8 mouse cellular contexts compared by ENCODE assay signal in genomic region chr11:106612961-106613637, GRCm38 (mm10). TPM values are rescaled to one million over a fixed set of nuclear protein-coding genes. Genes with fewer than 3 reads are reported as not detected.
A peak's percentile ranks its signal among the peaks of the same experiment; 100 is the strongest.
DNase-seq lines count a peak whose midpoint lies in the region; ATAC-seq and TF ChIP-seq lines count a peak whose summit lies in the region.

Tex2 (minus strand) TSS chr11:106613423.

- TF ChIP-seq CTCF in midbrain, postnatal 0 days (IDR thresholded peaks at IDR 0.05), result no peak

- 0 out of 2 replicates have a peak, but pooled peaks cover 9% of the 10 kb centered on the region for H3K4me1 ChIP-seq in embryonic facial prominence, embryonic 14.5 days (ENCODE audit: control insufficient read depth, insufficient read depth, low read length)
- peaks cover 9% of the 10 kb centered on the region for H3K4me1 ChIP-seq in limb, embryonic 14.5 days (ENCODE audit: control insufficient read depth, insufficient read depth, low read length)
- peaks cover 6% of the 10 kb centered on the region; the same call in 1 of the 2 replicates for H3K4me1 ChIP-seq in midbrain, postnatal 0 days (ENCODE audit: insufficient read depth, low read length)

- no peaks in the 10 kb centered on the region for H3K36me3 ChIP-seq in embryonic facial prominence, embryonic 14.5 days (ENCODE audit: control insufficient read depth, insufficient read depth, low read length)
- no peaks in the 10 kb centered on the region for H3K36me3 ChIP-seq in limb, embryonic 14.5 days (ENCODE audit: control insufficient read depth, insufficient read depth, low read length)
- no peaks in the 10 kb centered on the region for H3K36me3 ChIP-seq in midbrain, postnatal 0 days (ENCODE audit: insufficient read depth, low read length)

- H3K4me3 ChIP-seq in embryonic facial prominence, embryonic 14.5 days (ENCODE audit: low read depth, low read length), result peak within 1 kb of the TSS; percentile 94
- peak within 1 kb of the TSS; percentile 95 for H3K4me3 ChIP-seq in limb, embryonic 14.5 days (replicated peaks; ENCODE audit: low read length)
- peak within 1 kb of the TSS; percentile 98 for H3K4me3 ChIP-seq in midbrain, postnatal 0 days (ENCODE audit: low read depth, low read length)

- under 1% methylated on average over 11 of the region's 45 CpGs for whole genome bisulfite sequencing in embryonic facial prominence, embryonic 14.5 days
- under 1% methylated on average over 25 of the region's 45 CpGs for WGBS in limb, embryonic 14.5 days
- WGBS in midbrain, postnatal 0 days, result under 1% methylated on average over 24 of the region's 45 CpGs

- peak within 1 kb of the TSS; percentile 81 for H3K27ac ChIP-seq in embryonic facial prominence, embryonic 14.5 days (replicated peaks; ENCODE audit: low read depth, low read length)
- peak within 1 kb of the TSS; percentile 55 for H3K27ac ChIP-seq in limb, embryonic 14.5 days (replicated peaks; ENCODE audit: low read depth, low read length)
- peak within 1 kb of the TSS; percentile 78 for H3K27ac ChIP-seq in midbrain, postnatal 0 days (ENCODE audit: low read depth, low read length)

- H3K9me3 ChIP-seq in embryonic facial prominence, embryonic 14.5 days (ENCODE audit: control insufficient read depth, low read length), result no peaks in the 10 kb centered on the region
- H3K9me3 ChIP-seq in limb, embryonic 14.5 days (ENCODE audit: control insufficient read depth, low read length), result no peaks in the 10 kb centered on the region
- H3K9me3 ChIP-seq in midbrain, postnatal 0 days (ENCODE audit: low read length), result no peaks in the 10 kb centered on the region

- peak; percentile 94 for DNase-seq in 3T3-L1 (ENCODE audit: low read depth, low spot score)
- peak; percentile 90 to 97 for DNase-seq in adrenal gland, postnatal 4 days (ENCODE audit: low spot score in 2 of 2)
- peak; percentile 98 for DNase-seq in embryonic facial prominence, embryonic 14.5 days (ENCODE audit: low spot score)
- peak; percentile 96 for DNase-seq in heart, adult 8-10 months (ENCODE audit: low spot score)
- DNase-seq in kidney, adult 9 months, result peak; percentile 99
- DNase-seq in limb, embryonic 14.5 days (ENCODE audit: low spot score), result peak; percentile 96
- DNase-seq in midbrain, postnatal 0 days (ENCODE audit: low spot score), result peak; percentile 97
- peak; percentile 95 to 97 for DNase-seq in spleen, postnatal 36 days (ENCODE audit: low spot score in 2 of 2)

- ATAC-seq in embryonic facial prominence, embryonic 14.5 days (ENCODE audit: low read depth), result peak; percentile 99
- peak; percentile 97 for ATAC-seq in limb, embryonic 14.5 days (ENCODE audit: low FRiP score, low read depth)
- peak; percentile 97 for ATAC-seq in midbrain, postnatal 0 days (ENCODE audit: low FRiP score)

- 0 out of 2 replicates have a peak, but pooled peaks have one; percentile 20 for TF ChIP-seq POLR2A in limb, embryonic 14.5 days (IDR thresholded peaks at IDR 0.05; ENCODE audit: borderline replicate concordance, extremely low read depth, insufficient read depth, insufficient read length)

- H3K27me3 ChIP-seq in embryonic facial prominence, embryonic 14.5 days (replicated peaks; ENCODE audit: control insufficient read depth, insufficient read depth, low read length), result no peaks in the 10 kb centered on the region
- H3K27me3 ChIP-seq in limb, embryonic 14.5 days (ENCODE audit: control insufficient read depth, insufficient read depth, low read length), result no peaks in the 10 kb centered on the region
- no peaks in the 10 kb centered on the region for H3K27me3 ChIP-seq in midbrain, postnatal 0 days (ENCODE audit: insufficient read depth, low read length)

- peak within 1 kb of the TSS; percentile 92 for H3K9ac ChIP-seq in embryonic facial prominence, embryonic 14.5 days (ENCODE audit: low read depth, low read length)
- H3K9ac ChIP-seq in limb, embryonic 14.5 days (ENCODE audit: low read depth, low read length, severe bottlenecking), result peak within 1 kb of the TSS; percentile 84
- H3K9ac ChIP-seq in midbrain, postnatal 0 days (replicated peaks; ENCODE audit: low read length, poor library complexity, severe bottlenecking), result peak within 1 kb of the TSS; percentile 91

- H3K4me2 ChIP-seq in embryonic facial prominence, embryonic 14.5 days (ENCODE audit: low read depth, low read length), result peak within 1 kb of the TSS; percentile 87
- peak within 1 kb of the TSS; percentile 92 for H3K4me2 ChIP-seq in limb, embryonic 14.5 days (replicated peaks; ENCODE audit: low read depth, low read length, severe bottlenecking)
- peak within 1 kb of the TSS; percentile 61 for H3K4me2 ChIP-seq in midbrain, postnatal 0 days (ENCODE audit: low read depth, low read length, poor library complexity, severe bottlenecking)

RNA-seq across cellular contexts. Expression of gene Tex2, which starts in this region (rescaled TPM):
- 10 to 100 TPM; 31.5 to 33.0 TPM for total RNA-seq in adrenal gland, postnatal 4 days (2021)
- polyA plus RNA-seq in embryonic facial prominence, embryonic 14.5 days (2014; fragmentation: Nextera tagmentation; extraction: Ambion mirVana), result 11.0 and 12.0 TPM in 2 replicates
- 10 to 100 TPM; 37.9 to 56.9 (median 45.0) TPM for total RNA-seq in heart, adult 8-10 months (2022)
- 8.0 and 8.7 TPM in 2 replicates for polyA plus RNA-seq in limb, embryonic 14.5 days (2012; rRNA removed)
- 10.1 and 10.8 TPM in 2 replicates for polyA plus RNA-seq in limb, embryonic 14.5 days (2014; fragmentation: Nextera tagmentation; extraction: Ambion mirVana)
- 69.5 and 73.3 TPM in 2 replicates for total RNA-seq in midbrain, postnatal 0 days (2014; rRNA removed)
- polyA plus RNA-seq in midbrain, postnatal 0 days (2015; fragmentation: Nextera tagmentation; extraction: Ambion mirVana), result 33.1 and 36.3 TPM in 2 replicates

Comparison
In these comparisons a context has a peak if more than half of its experiments do, and no peak if none do; other contexts are left out.
1. Peak in every context shown above with its lines: DNase-seq, ATAC-seq, H3K4me3 ChIP-seq and H3K27ac ChIP-seq.